Mouse (Mus musculus) liver, embryonic 14.5 days (tissue): Measurements from ENCODE around the gene Cyb561a3. TPM values are rescaled to one million over a fixed set of nuclear protein-coding genes. Genes with fewer than 3 reads are reported as not detected.

Source experiments
- ATAC-seq: fragments of 200-750 bp; cut with Nextera tagmentation; 2 replicates; pipeline ENCODE4 v1.8.0; 2017; ENCODE audit warnings: moderate number of reproducible peaks, mild to moderate bottlenecking, moderate library complexity; ENCODE audit not compliant: insufficient read depth
- DNase-seq, 3 experiments: peaks; one replicate each; pipeline ENCODE4 v3.0.0-alpha.2; 2012 to 2013; ENCODE audit warnings: low read depth in 3 of 3, low spot score in 3 of 3
- H3K27ac ChIP-seq: fragments of 300-500 bp; sonication (generic); 2 replicates; pipeline ENCODE4 v1.5.1; 2014; ENCODE audit warnings: moderate library complexity, mild to moderate bottlenecking, control low read depth, inconsistent platforms
- H3K27me3 ChIP-seq: fragments of 300-500 bp; sonication (generic); 2 replicates; pipeline ENCODE4 v1.6.1; 2014; ENCODE audit warnings: mild to moderate bottlenecking, low read length, moderate library complexity; ENCODE audit not compliant: control insufficient read depth, insufficient read depth
- H3K36me3 ChIP-seq: fragments of 300-500 bp; sonication (generic); replicated peaks from 2 replicates; pipeline ENCODE4 v1.6.1; 2014; ENCODE audit warnings: low read depth; ENCODE audit not compliant: control insufficient read depth, insufficient read depth
- H3K4me1 ChIP-seq, 2 experiments: fragments of 200-500 bp in 1 of 2; fragments of 300-500 bp in 1 of 2; sonication (generic) in 1 of 2; replicated peaks; 2 replicates each; pipeline ENCODE4 v1.6.1; 2012 to 2014; ENCODE audit warnings: antibody characterized with exemption in 1 of 2, inconsistent platforms in 1 of 2, low read length in 1 of 2; ENCODE audit not compliant: control insufficient read depth in 2 of 2, insufficient read depth in 2 of 2
- H3K4me2 ChIP-seq: fragments of 300-500 bp; sonication (generic); 2 replicates; pipeline ENCODE4 v1.6.1; 2014; ENCODE audit warnings: low read depth, mild to moderate bottlenecking, control low read depth, moderate library complexity
- H3K4me3 ChIP-seq, 2 experiments: fragments of 200-500 bp in 1 of 2; fragments of 300-500 bp in 1 of 2; sonication (generic) in 1 of 2; 2 replicates each; pipeline ENCODE4 v1.5.1; 2012 to 2014; ENCODE audit warnings: low read depth in 2 of 2, low read length in 2 of 2, mild to moderate bottlenecking in 2 of 2, control low read depth in 1 of 2, inconsistent platforms in 1 of 2, moderate library complexity in 1 of 2; ENCODE audit not compliant: insufficient read depth in 1 of 2
- H3K9ac ChIP-seq: fragments of 300-500 bp; sonication (generic); replicated peaks from 2 replicates; pipeline ENCODE4 v1.6.1; 2014; ENCODE audit warnings: mild to moderate bottlenecking, control low read depth, moderate library complexity
- H3K9me3 ChIP-seq: fragments of 300-500 bp; sonication (generic); 2 replicates; pipeline ENCODE4 v1.6.1; 2016; ENCODE audit warnings: low read length, mixed read lengths; ENCODE audit not compliant: control insufficient read depth
- CTCF ChIP-seq: IDR thresholded peaks from 2 replicates; pipeline ENCODE4 v1.5.1; 2016; ENCODE audit warnings: antibody characterized with exemption, low read depth, control low read depth
- EP300 ChIP-seq: IDR thresholded peaks from 2 replicates; pipeline ENCODE4 v1.6.1; 2016; ENCODE audit warnings: antibody characterized with exemption, low read depth
- WGBS: fragments of 180-500 bp; shearing (Covaris S2); extraction: QIAGEN DNeasy Blood & Tissue Kit; methylation state at CpG from one replicate; pipeline ENCODE4 v1.1.7; 2014; ENCODE audit not compliant: insufficient replicate concordance; 5-methylcytosine and 5-hydroxymethylcytosine counted together
- polyA plus RNA-seq, 2 experiments: library from polyadenylated mRNA; depleted of rRNA in 1 of 2; stranded (reverse) in 1 of 2; unstranded in 1 of 2; fragments of >200 nt; fragmentation: Nextera tagmentation in 1 of 2; extraction: Ambion mirVana in 1 of 2; gene quantifications; 2 replicates each; pipeline versions ENCODE4 v1.2.1 to v1.2.3; 2012 to 2014

The Cyb561a3 gene
- polyA plus RNA-seq, 2 experiments = 9.5 to 11.0 TPM

- no peak for DNase-seq
- H3K4me3 ChIP-seq = peak overlapping the region; percentile 5 to 14; a peak in 2 of 4 replicates
- H3K9me3 ChIP-seq = no peaks in the 10 kb centered on the region
- H3K9ac ChIP-seq = peak overlapping the region; percentile 9; the same call in 1 of the 2 replicates
- peak overlapping the region; percentile 48 for H3K27ac ChIP-seq
- WGBS = 24% methylated on average over 6 of the region's 6 CpGs
- H3K4me1 ChIP-seq = peaks cover 4 to 33% of the 10 kb centered on the region in 2 experiments
- H3K27me3 ChIP-seq = no peaks in the 10 kb centered on the region
- no peaks in the 10 kb centered on the region for H3K36me3 ChIP-seq
- peak overlapping the region; percentile 48 for H3K4me2 ChIP-seq
- no peak for ATAC-seq
- no peak for TF ChIP-seq CTCF
- no peak for TF ChIP-seq EP300
Measured at GRCm38 (mm10) chr19:10602247-10602769, 25.3 kb downstream of the Cyb561a3 start.

GRCm38 (mm10) chr19:10602787-10603186 is 25.8 kb downstream of the Cyb561a3 start:
- WGBS = 2% methylated on average over 9 of the region's 9 CpGs
- no peak for ATAC-seq

GRCm38 (mm10) chr19:10603660-10604523 is 26.9 kb downstream of the Cyb561a3 start:
- no peak overlapping the region; a peak in 1 of 4 replicates for H3K4me3 ChIP-seq
- H3K9ac ChIP-seq = no peak overlapping the region; the same call in 1 of the 2 replicates
- DNase-seq (no peak), ATAC-seq (no peak)
- H3K9me3 ChIP-seq = no peaks in the 10 kb centered on the region
- H3K4me1 ChIP-seq = peaks cover 4 to 33% of the 10 kb centered on the region in 2 experiments
- H3K36me3 ChIP-seq = peaks cover 15% of the 10 kb centered on the region
- H3K27ac ChIP-seq = peak overlapping the region; percentile 80; the same call in 1 of the 2 replicates
- WGBS = 65% methylated on average over 18 of the region's 18 CpGs
- H3K27me3 ChIP-seq = no peaks in the 10 kb centered on the region
- H3K4me2 ChIP-seq = peak overlapping the region; percentile 85
- TF ChIP-seq CTCF (no peak), EP300 (no peak)

More at GRCm38 (mm10) chr19:10602787-10603186, 25.8 kb downstream of the Cyb561a3 start:
- Histone ChIP-seq H3K27me3 (no peaks in the 10 kb centered on the region), H3K9me3 (no peaks in the 10 kb centered on the region), H3K4me3 (peak overlapping the region; percentile 5 to 14; a peak in 2 of 4 replicates), H3K4me1 (peaks cover 4 to 33% of the 10 kb centered on the region in 2 experiments), H3K27ac (peak overlapping the region; percentile 7), H3K36me3 (peaks cover 4% of the 10 kb centered on the region), H3K9ac (no peak overlapping the region), H3K4me2 (peak overlapping the region; percentile 48)
- DNase-seq = peak; percentile 68 to 74 (median 72)
- TF ChIP-seq EP300 (no peak), CTCF (peak; percentile 94)

- H3K4me2 ChIP-seq = peak overlapping the region; percentile 85
- H3K36me3 ChIP-seq = peaks cover 22% of the 10 kb centered on the region
- no peak for ATAC-seq
- H3K4me3 ChIP-seq = peak overlapping the region; percentile 78 to 98
- H3K9ac ChIP-seq = peak overlapping the region; percentile 74
- WGBS = 39% methylated on average over 3 of the region's 3 CpGs
- TF ChIP-seq EP300 = no peak
- no peak for TF ChIP-seq CTCF
- no peak for DNase-seq
- H3K27me3 ChIP-seq = no peaks in the 10 kb centered on the region
- no peaks in the 10 kb centered on the region for H3K9me3 ChIP-seq
- H3K27ac ChIP-seq = peak overlapping the region; percentile 80
- peaks cover 4 to 33% of the 10 kb centered on the region in 2 experiments for H3K4me1 ChIP-seq
Measured at GRCm38 (mm10) chr19:10604534-10604933, 27.6 kb downstream of the Cyb561a3 start.
